Mouse (Mus musculus): Measurements from ENCODE around the gene Ube4a.

DNA sequence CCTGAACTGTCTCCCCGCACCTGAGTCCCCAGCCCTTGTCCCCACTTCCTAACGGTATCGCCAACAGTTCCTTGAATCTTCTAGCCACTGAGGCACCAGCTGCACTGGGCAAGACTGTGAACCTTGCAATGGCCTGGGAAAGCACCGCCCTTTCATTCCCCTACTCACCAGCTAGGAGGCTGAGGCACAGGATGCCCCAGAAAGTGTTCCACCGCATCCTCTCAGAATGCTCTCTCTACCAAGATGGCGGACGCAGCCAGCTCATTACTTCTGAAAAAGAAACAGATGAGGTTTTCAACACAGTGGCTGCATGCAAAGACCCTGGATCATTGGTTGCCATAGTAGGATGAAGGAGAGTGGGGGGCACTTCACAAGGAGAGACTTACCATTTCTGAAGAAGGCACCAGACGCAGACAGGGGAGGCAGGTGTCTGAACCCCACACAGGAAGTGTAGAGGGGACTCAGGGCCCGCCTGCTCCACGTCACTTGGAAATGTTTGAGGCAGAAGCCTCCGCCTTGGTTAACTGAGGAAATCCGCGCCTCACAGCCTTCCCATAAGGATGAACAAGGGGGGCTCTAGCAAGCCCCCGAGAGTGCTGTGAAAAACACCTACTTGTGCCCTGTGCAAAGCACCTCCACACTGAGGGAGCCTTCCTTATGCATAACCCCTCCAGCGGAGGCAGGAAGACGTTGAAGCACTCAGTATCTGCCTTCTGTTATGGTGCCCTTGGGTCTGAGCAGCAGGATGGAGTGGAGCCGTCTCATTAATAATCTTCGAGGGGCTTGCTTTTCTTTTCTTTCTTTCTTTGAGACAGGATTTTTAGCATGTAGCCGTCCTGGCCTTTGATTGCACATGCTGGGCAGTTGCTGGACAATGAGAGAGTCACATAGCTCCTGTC, 44.0 kb upstream of the Ube4a start, which contains the start of gene Cd3e:
- TF ChIP-seq POLR2A (IDR thresholded peaks at IDR 0.05; ENCODE audit: insufficient read length, low read depth), result no peak
- no peak for TF ChIP-seq USF1 (IDR thresholded peaks at IDR 0.05; ENCODE audit: low read depth)
- no peak for TF ChIP-seq E2F4 (IDR thresholded peaks at IDR 0.05; ENCODE audit: insufficient read depth)
- no peak for TF ChIP-seq MAX (IDR thresholded peaks at IDR 0.05; ENCODE audit: low read depth)
- TF ChIP-seq TCF12 (IDR thresholded peaks at IDR 0.05; ENCODE audit: insufficient read depth, poor library complexity, severe bottlenecking), result no peak
- no peak for TF ChIP-seq CEBPB (IDR thresholded peaks at IDR 0.05; ENCODE audit: insufficient read depth, poor library complexity, severe bottlenecking)
- no peak for TF ChIP-seq POLR2AphosphoS2 (IDR thresholded peaks at IDR 0.05; ENCODE audit: insufficient read length, low read depth)
- TF ChIP-seq REST (IDR thresholded peaks at IDR 0.05; ENCODE audit: insufficient read depth, insufficient read length), result no peak
- no peak for TF ChIP-seq MYOG (IDR thresholded peaks at IDR 0.05; ENCODE audit: control insufficient read depth in 1 of 3, insufficient read depth in 1 of 3, insufficient read length in 2 of 3, low read depth in 2 of 3)

All from myocyte (in vitro differentiated cells).